Mouse (Mus musculus): ENCODE results near the gene Clmn. TPM values are rescaled to one million over a fixed set of nuclear protein-coding genes. Genes with fewer than 3 reads are reported as not detected.

Gene Clmn
- polyA plus RNA-seq, 1 experiment from 2014 or later, result 8.8 TPM

GRCm38 (mm10) chr12:104814291-104814690, 50.6 kb downstream of the Clmn start:
- H3K9me3 ChIP-seq (ENCODE audit: control insufficient read depth), result no peaks in the 10 kb centered on the region
- no peaks in the 10 kb centered on the region for H3K4me1 ChIP-seq (replicated peaks; ENCODE audit: control insufficient read depth, insufficient read depth, low read length)
- H3K27me3 ChIP-seq (replicated peaks; ENCODE audit: control insufficient read depth, insufficient read depth, low read length), result no peaks in the 10 kb centered on the region
- no peak overlapping the region for H3K9ac ChIP-seq (ENCODE audit: low read depth, low read length)
- TF ChIP-seq CTCF (IDR thresholded peaks at IDR 0.05; ENCODE audit: low read depth), result no peak
- 52% methylated on average over 7 of the region's 7 CpGs for WGBS
- H3K4me2 ChIP-seq (replicated peaks; ENCODE audit: low read depth), result no peak overlapping the region
- no peak for ATAC-seq
- no peaks in the 10 kb centered on the region for H3K36me3 ChIP-seq (ENCODE audit: control insufficient read depth, insufficient read depth)
- H3K4me3 ChIP-seq (ENCODE audit: low read depth, low read length), result no peak overlapping the region
- no peak overlapping the region for H3K27ac ChIP-seq (ENCODE audit: low read depth, low read length)

GRCm38 (mm10) chr12:104813762-104814161, 51.1 kb downstream of the Clmn start:
- no peaks in the 10 kb centered on the region for H3K36me3 ChIP-seq (ENCODE audit: control insufficient read depth, insufficient read depth)
- H3K27ac ChIP-seq (ENCODE audit: low read depth, low read length), result no peak overlapping the region
- H3K4me2 ChIP-seq (replicated peaks; ENCODE audit: low read depth), result no peak overlapping the region
- no peaks in the 10 kb centered on the region for H3K9me3 ChIP-seq (ENCODE audit: control insufficient read depth)
- H3K4me3 ChIP-seq (ENCODE audit: low read depth, low read length), result no peak overlapping the region
- 89% methylated on average over 13 of the region's 13 CpGs for WGBS
- ATAC-seq, result no peak
- no peaks in the 10 kb centered on the region for H3K27me3 ChIP-seq (replicated peaks; ENCODE audit: control insufficient read depth, insufficient read depth, low read length)
- H3K9ac ChIP-seq (ENCODE audit: low read depth, low read length), result no peak overlapping the region
- no peak for TF ChIP-seq CTCF (IDR thresholded peaks at IDR 0.05; ENCODE audit: low read depth)
- no peaks in the 10 kb centered on the region for H3K4me1 ChIP-seq (replicated peaks; ENCODE audit: control insufficient read depth, insufficient read depth, low read length)

GRCm38 (mm10) chr12:104812711-104813110, 52.2 kb downstream of the Clmn start:
- 81% methylated on average over 4 of the region's 4 CpGs for WGBS
- no peaks in the 10 kb centered on the region for H3K27me3 ChIP-seq (replicated peaks; ENCODE audit: control insufficient read depth, insufficient read depth, low read length)
- 0 out of 2 replicates have a peak, but pooled peaks cover 2% of the 10 kb centered on the region for H3K4me1 ChIP-seq (replicated peaks; ENCODE audit: control insufficient read depth, insufficient read depth, low read length)
- H3K9me3 ChIP-seq (ENCODE audit: control insufficient read depth), result no peaks in the 10 kb centered on the region
- TF ChIP-seq CTCF (IDR thresholded peaks at IDR 0.05; ENCODE audit: low read depth), result peak; percentile 69
- no peak overlapping the region for H3K27ac ChIP-seq (ENCODE audit: low read depth, low read length)
- no peak for ATAC-seq
- no peaks in the 10 kb centered on the region for H3K36me3 ChIP-seq (ENCODE audit: control insufficient read depth, insufficient read depth)
- H3K4me2 ChIP-seq (replicated peaks; ENCODE audit: low read depth), result no peak overlapping the region
- no peak overlapping the region for H3K9ac ChIP-seq (ENCODE audit: low read depth, low read length)
- H3K4me3 ChIP-seq (ENCODE audit: low read depth, low read length), result no peak overlapping the region

GRCm38 (mm10) chr12:104810923-104811443, 53.9 kb downstream of the Clmn start:
- no peak for TF ChIP-seq CTCF (IDR thresholded peaks at IDR 0.05; ENCODE audit: low read depth)
- Histone ChIP-seq H3K4me1 (replicated peaks; ENCODE audit: control insufficient read depth, insufficient read depth, low read length) (0 out of 2 replicates have a peak, but pooled peaks cover 2% of the 10 kb centered on the region), H3K9me3 (ENCODE audit: control insufficient read depth) (no peaks in the 10 kb centered on the region), H3K27me3 (replicated peaks; ENCODE audit: control insufficient read depth, insufficient read depth, low read length) (no peaks in the 10 kb centered on the region), H3K4me3 (ENCODE audit: low read depth, low read length) (no peak overlapping the region), H3K9ac (ENCODE audit: low read depth, low read length) (no peak overlapping the region), H3K27ac (ENCODE audit: low read depth, low read length) (no peak overlapping the region), H3K4me2 (replicated peaks; ENCODE audit: low read depth) (no peak overlapping the region), H3K36me3 (ENCODE audit: control insufficient read depth, insufficient read depth) (no peaks in the 10 kb centered on the region)
- ATAC-seq, result no peak
- 49% methylated on average over 7 of the region's 7 CpGs for WGBS

- Histone ChIP-seq H3K36me3 (ENCODE audit: control insufficient read depth, insufficient read depth) (no peaks in the 10 kb centered on the region), H3K9me3 (ENCODE audit: control insufficient read depth) (no peaks in the 10 kb centered on the region), H3K27ac (ENCODE audit: low read depth, low read length) (no peak overlapping the region), H3K4me2 (replicated peaks; ENCODE audit: low read depth) (no peak overlapping the region; the same call in 1 of the 2 replicates), H3K4me1 (replicated peaks; ENCODE audit: control insufficient read depth, insufficient read depth, low read length) (0 out of 2 replicates have a peak, but pooled peaks cover 2% of the 10 kb centered on the region), H3K4me3 (ENCODE audit: low read depth, low read length) (no peak overlapping the region), H3K27me3 (replicated peaks; ENCODE audit: control insufficient read depth, insufficient read depth, low read length) (no peaks in the 10 kb centered on the region), H3K9ac (ENCODE audit: low read depth, low read length) (no peak overlapping the region)
- 46% methylated on average over 17 of the region's 17 CpGs for WGBS
- no peak for TF ChIP-seq CTCF (IDR thresholded peaks at IDR 0.05; ENCODE audit: low read depth)
- peak; percentile 41; the same call in 1 of the 2 replicates for ATAC-seq
Observed at GRCm38 (mm10) chr12:104808421-104809067, 56.3 kb downstream of the Clmn start.

- Histone ChIP-seq H3K9ac (ENCODE audit: low read depth, low read length) (no peak overlapping the region), H3K36me3 (ENCODE audit: control insufficient read depth, insufficient read depth) (peaks cover 7% of the 10 kb centered on the region; the same call in 1 of the 2 replicates), H3K4me1 (replicated peaks; ENCODE audit: control insufficient read depth, insufficient read depth, low read length) (0 out of 2 replicates have a peak, but pooled peaks cover 2% of the 10 kb centered on the region), H3K9me3 (ENCODE audit: control insufficient read depth) (no peaks in the 10 kb centered on the region), H3K4me2 (replicated peaks; ENCODE audit: low read depth) (no peak overlapping the region), H3K4me3 (ENCODE audit: low read depth, low read length) (no peak overlapping the region), H3K27ac (ENCODE audit: low read depth, low read length) (no peak overlapping the region), H3K27me3 (replicated peaks; ENCODE audit: control insufficient read depth, insufficient read depth, low read length) (no peaks in the 10 kb centered on the region)
- ATAC-seq, result no peak
- no peak for TF ChIP-seq CTCF (IDR thresholded peaks at IDR 0.05; ENCODE audit: low read depth)
- WGBS, result 79% methylated on average over 4 of the region's 4 CpGs
Observed at GRCm38 (mm10) chr12:104806680-104807375, 58.0 kb downstream of the Clmn start.

Data from intestine, postnatal 0 days (tissue).